Mouse (Mus musculus) pancreas, adult 10 weeks (tissue): ENCODE results near the gene Ufc1. TPM values are rescaled to one million over a fixed set of nuclear protein-coding genes. Genes with fewer than 3 reads are reported as not detected.

ENCODE experiments used
- polyA plus RNA-seq: library from polyadenylated mRNA; stranded (reverse); fragments of 350-450 nt; fragmentation: Illumina TruSeq; extraction: RNeasy Lipid Tissue Mini Kit (QIAGEN cat#74804); gene quantifications from one replicate; pipeline ENCODE4 v1.2.3, GENCODE M21; 2015; ENCODE audit warnings: low read depth, low replicate concordance; ENCODE audit not compliant: insufficient read depth

Gene Ufc1
- polyA plus RNA-seq, result 42.1 TPM

DNA sequence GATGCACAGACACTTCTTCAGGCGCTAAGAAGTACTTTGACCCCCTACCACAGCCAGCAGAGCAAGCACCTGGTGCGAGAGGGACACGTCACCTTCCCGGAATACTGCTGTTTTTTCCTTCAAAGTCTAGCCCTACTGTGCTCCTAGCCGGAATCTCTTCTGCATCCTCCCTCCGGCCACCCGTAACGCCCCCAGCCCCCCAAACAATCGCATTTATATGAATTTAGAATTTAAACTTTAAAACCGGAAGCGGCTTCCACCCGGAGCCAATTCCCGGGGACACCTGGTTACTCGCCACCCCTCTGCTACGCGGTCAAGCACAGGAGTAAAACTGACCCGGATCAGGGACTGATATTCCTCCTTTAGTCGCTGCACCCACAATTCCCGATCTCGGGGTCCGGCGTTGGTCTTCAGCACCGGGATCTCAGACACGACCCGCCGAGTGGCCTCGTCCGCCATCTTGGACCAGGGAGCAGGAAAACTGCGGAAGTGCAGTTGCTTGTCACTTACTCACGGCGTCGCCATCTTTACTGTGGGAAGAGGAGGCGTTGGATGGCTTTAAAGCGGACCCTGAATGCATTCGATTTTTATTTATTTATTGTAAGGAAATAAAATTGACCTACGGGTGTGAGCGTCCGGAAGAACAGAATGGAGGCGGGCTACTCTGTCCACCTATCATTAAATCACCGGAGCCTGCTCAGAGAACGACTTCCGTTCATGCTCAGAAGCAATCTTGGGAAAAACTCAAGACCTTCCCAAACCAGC is at the start of gene Ufc1:
Gene Ufc1 (minus strand): TSS at position 727 of the 765 bp plus-strand sequence.

DNA sequence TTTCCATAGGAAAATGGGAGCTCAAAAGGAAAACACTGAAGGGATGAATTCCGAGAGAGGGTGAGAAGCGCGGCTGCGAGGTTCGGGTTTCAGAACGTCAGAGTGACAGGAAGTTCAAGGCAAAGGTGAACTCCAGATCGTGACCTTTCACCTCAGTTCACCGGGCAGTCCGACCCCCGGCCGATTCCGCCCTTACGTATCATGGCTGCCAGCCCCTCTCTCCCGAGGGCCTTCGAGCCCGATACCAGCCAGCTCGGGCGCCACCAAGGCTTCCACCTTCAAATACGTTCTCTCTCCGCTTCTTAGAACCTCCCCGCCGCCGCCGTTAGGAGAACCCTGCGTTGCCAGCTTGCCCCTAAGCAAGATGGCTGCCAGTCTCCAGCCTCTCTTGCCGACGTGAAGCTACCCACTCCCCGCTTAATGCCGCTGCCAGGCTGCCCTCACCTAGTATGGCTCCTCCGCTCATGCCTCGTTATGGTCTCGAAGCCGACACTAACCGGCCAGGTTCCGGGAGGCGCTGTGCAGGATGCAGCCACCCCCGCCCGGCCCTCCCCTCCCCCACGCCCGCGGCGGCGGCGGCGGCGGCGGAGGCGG is 34.1 kb upstream of the Ufc1 start, which contains the start of gene Dedd:
Gene Dedd (plus strand): TSS at position 307 of the 594 bp plus-strand sequence.

GRCm38 (mm10) chr1:171287136-171288081 is 7.4 kb downstream of the Ufc1 start, which contains the start of gene Usp21:
TSS of gene Usp21 (minus strand) at chr1:171287991.

GRCm38 (mm10) chr1:171280916-171281527 is 13.8 kb downstream of the Ufc1 start, which contains the start of gene Ppox:
TSS of gene Ppox (minus strand) at chr1:171281186.

DNA sequence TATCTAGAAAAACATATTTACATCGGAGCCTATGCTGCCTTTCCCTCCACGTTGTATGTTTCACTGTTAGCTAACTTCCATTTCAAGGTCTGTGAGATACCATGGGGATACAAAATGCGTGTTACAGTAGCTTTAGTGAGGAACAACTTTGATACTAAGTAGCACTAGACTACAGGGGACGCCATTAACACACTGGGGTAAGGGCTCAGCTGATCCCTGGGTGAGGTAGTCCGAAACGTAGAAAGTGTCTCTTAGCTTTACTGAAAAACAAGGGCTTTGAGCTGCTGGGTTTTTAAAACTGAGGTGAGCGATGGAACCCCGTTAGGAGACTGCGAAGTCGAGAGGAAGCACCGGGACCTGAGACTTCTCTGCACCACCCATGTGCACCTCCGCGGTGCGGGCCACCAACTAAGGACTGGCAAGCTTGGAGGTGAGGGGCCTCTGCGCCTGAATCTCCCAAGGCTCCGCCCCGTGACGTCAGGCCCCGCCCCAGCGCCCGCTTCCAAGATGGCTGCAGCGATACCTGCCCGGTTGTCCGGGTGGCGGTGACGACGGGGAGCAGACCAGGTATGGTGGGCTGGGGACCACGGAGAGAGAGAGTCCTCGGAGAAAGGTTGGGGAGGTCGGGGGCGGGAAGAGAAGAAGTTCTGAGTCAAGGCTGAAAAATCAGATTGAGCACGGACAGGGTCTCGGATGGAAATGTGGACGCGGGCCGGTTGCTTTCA is 24.8 kb downstream of the Ufc1 start, which contains the start of gene B4galt3:
Gene B4galt3 (plus strand): TSS at position 481 of the 725 bp plus-strand sequence.

DNA sequence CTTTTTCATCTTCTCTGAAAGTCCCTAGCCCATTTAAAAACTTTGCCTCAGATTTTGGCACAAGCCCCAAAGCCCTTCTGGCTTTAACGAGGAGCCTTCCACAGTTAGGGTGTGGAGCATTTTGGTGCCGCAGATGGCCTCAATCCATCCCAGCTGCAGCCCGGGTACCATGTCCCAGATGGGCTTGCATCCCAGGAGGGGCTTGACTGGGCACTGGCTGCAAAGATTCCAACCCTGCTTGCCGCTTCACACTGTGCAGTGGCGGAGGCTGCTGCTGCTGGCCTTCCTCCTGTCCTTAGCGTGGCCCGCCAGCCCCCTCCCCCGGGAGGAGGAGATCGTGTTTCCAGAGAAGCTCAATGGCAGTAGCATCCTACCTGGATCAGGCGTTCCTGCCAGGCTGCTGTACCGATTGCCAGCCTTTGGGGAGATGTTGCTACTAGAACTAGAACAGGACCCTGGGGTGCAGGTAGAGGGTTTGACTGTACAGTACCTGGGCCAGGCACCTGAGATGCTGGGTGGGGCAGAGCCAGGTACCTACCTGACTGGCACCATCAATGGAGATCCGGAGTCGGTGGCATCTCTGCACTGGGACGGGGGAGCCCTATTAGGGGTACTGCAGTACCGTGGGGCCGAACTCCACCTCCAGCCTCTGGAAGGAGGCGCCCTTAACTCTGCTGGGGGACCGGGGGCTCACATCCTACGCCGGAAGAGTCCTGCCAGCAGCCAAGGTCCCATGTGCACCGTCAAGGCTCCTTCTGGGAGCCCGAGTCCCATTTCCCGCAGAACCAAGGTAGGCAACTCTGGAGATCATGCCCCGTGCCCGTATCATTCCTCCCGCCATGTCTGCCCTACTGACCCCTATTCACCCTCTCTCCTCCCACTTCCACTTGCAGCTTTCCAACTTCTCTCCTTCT is 43.9 kb downstream of the Ufc1 start, which contains the start of gene Ndufs2:
Gene Ndufs2 (minus strand): TSS at position 709 of the 914 bp plus-strand sequence.

GRCm38 (mm10) chr1:171249913-171250600 is 44.8 kb downstream of the Ufc1 start, which contains the start of gene Adamts4:
TSS of gene Adamts4 (plus strand) at chr1:171250421.

Other genes starting within 250 kb of the Ufc1 start
- gene Fcgr3, start 230.1 kb downstream of the Ufc1 start, polyA plus RNA-seq, result 10.0 TPM
- gene Cfap126, start 181.1 kb downstream of the Ufc1 start, polyA plus RNA-seq, result 1.6 TPM
- gene Sdhc, start 144.4 kb downstream of the Ufc1 start, polyA plus RNA-seq, result 17.8 TPM
- 1.4 TPM for gene Mpz, start 144.3 kb downstream of the Ufc1 start, polyA plus RNA-seq
- gene Pcp4l1, start 98.8 kb downstream of the Ufc1 start, polyA plus RNA-seq, result 10.0 TPM
- not detected for gene Nr1i3, start 81.1 kb downstream of the Ufc1 start, polyA plus RNA-seq
- 19.5 TPM for gene Tomm40l, start 72.5 kb downstream of the Ufc1 start, polyA plus RNA-seq
- gene Apoa2, start 70.0 kb downstream of the Ufc1 start, polyA plus RNA-seq, result not detected
- 14.0 TPM for gene Fcer1g, start 60.7 kb downstream of the Ufc1 start, polyA plus RNA-seq
- 0.94 TPM for gene Adamts4, start 44.6 kb downstream of the Ufc1 start, polyA plus RNA-seq
- 77.8 TPM for gene Ndufs2, start 43.6 kb downstream of the Ufc1 start, polyA plus RNA-seq
- 14.4 TPM for gene B4galt3, start 24.7 kb downstream of the Ufc1 start, polyA plus RNA-seq
- 18.2 TPM for gene Ppox, start 13.8 kb downstream of the Ufc1 start, polyA plus RNA-seq
- gene Usp21, start 7.0 kb downstream of the Ufc1 start, polyA plus RNA-seq, result 16.4 TPM
- 12.2 TPM for gene Dedd, start 34.1 kb upstream of the Ufc1 start, polyA plus RNA-seq
- 13.2 TPM for gene Nit1, start 50.6 kb upstream of the Ufc1 start, polyA plus RNA-seq
- 9.1 TPM for gene Pfdn2, start 50.6 kb upstream of the Ufc1 start, polyA plus RNA-seq
- not detected for gene Klhdc9, start 65.8 kb upstream of the Ufc1 start, polyA plus RNA-seq
- 0.87 TPM for gene Nectin4, start 75.1 kb upstream of the Ufc1 start, polyA plus RNA-seq
- gene Arhgap30, start 93.9 kb upstream of the Ufc1 start, polyA plus RNA-seq, result 1.7 TPM
- 36.3 TPM for gene Usf1, start 116.3 kb upstream of the Ufc1 start, polyA plus RNA-seq
- 12.7 TPM for gene Tstd1, start 123.8 kb upstream of the Ufc1 start, polyA plus RNA-seq
- 23.8 TPM for gene F11r, start 142.5 kb upstream of the Ufc1 start, polyA plus RNA-seq
- 1.1 TPM for gene Alyref2, start 208.5 kb upstream of the Ufc1 start, polyA plus RNA-seq
- gene Itln1, start 240.3 kb upstream of the Ufc1 start, polyA plus RNA-seq, result not detected